Mouse (Mus musculus) cortical plate, adult 2 months (tissue): ENCODE measurements around the gene Cse1l.

Experiments used
- CTCF ChIP-seq: fragments of 200-500 bp; IDR thresholded peaks from 2 replicates; pipeline ENCODE4 v1.5.1; 2011; ENCODE audit warnings: mild to moderate bottlenecking, control low read depth, low read length; ENCODE audit not compliant: insufficient read depth; ENCODE audit errors: extremely low read depth
- POLR2A ChIP-seq: fragments of 200-500 bp; IDR thresholded peaks from 2 replicates; pipeline ENCODE4 v1.6.1; 2011; ENCODE audit warnings: mild to moderate bottlenecking, low read length, control low read depth; ENCODE audit not compliant: insufficient read depth; ENCODE audit errors: extremely low read depth

DNA sequence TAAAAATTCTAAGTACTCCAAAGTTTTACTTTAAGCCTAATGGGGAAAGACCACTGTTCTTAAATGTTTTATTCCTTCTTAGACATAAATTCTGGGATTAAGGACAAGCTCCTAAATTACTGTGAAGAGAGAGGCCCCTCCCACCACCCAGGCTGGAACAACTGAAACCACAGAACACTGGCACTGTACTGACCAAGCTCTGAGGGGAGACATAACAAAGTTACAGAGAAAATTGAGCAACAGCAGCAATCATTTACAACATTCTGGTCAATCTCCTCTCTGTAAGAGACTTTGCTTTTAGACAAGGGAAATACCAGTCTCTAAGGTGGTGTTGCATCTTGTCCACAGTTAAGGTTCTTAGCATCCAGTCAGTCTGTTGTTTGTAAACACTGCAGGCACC lies 86.1 kb downstream of the Cse1l start:
- TF ChIP-seq CTCF (no peak), POLR2A (no peak)
